Mouse (Mus musculus) adrenal gland, postnatal 25 days (tissue): ENCODE measurements around the gene Gpat3. TPM values are rescaled to one million over a fixed set of nuclear protein-coding genes. Genes with fewer than 3 reads are reported as not detected.
A peak's percentile ranks its signal among the peaks of the same experiment; 100 is the strongest.

Experiments used
- DNase-seq: peaks from one replicate; pipeline ENCODE4 v3.0.0; 2021; ENCODE audit warnings: mixed read lengths
- long read RNA-seq: library from polyadenylated mRNA; stranded (forward); transcript quantifications from one replicate; pipeline ENCODE4 v2.0.0, GENCODE M21; 2021
- total RNA-seq: library from RNA; stranded (reverse); gene quantifications from 2 replicates; pipeline ENCODE4 v1.2.3, GENCODE M21; 2021

Gpat3 gene
- total RNA-seq = 5.0 and 8.7 TPM in 2 replicates
- long read RNA-seq, transcript Gpat3-202 (12 exons, 3,035 nt) = minor isoform, 10 of 32 reads
- long read RNA-seq, transcript Gpat3-201 (13 exons, 2,884 nt) = major isoform, 15 of 32 reads
- long read RNA-seq, partial matches to known transcripts = 2 of 32 reads
- long read RNA-seq, other reads (novel, unspliced or antisense) = 5 of 32 reads

GRCm38 (mm10) chr5:100845485-100845847, at the start of gene Gpat3:
Gpat3 (plus strand) TSS chr5:100845713.
- peak; percentile 32 for DNase-seq

- peak; percentile 91 for DNase-seq
Observed at GRCm38 (mm10) chr5:100798165-100798860, 47.2 kb upstream of the Gpat3 start, which contains the start of the genes Helq and Mrps18c. Helq (minus strand) TSS chr5:100798598. Mrps18c (plus strand) TSS chr5:100798627.

- no peak for DNase-seq
Observed at GRCm38 (mm10) chr5:100818341-100818740, 27.2 kb upstream of the Gpat3 start.

GRCm38 (mm10) chr5:100819568-100820480, 25.7 kb upstream of the Gpat3 start:
- DNase-seq = no peak

GRCm38 (mm10) chr5:100820483-100821184, 24.9 kb upstream of the Gpat3 start, which contains the start of gene Abraxas1:
Abraxas1 (minus strand) TSS chr5:100820965.
- DNase-seq = peak; percentile 91

- DNase-seq = no peak
Observed at GRCm38 (mm10) chr5:100821375-100821774, 24.1 kb upstream of the Gpat3 start.

GRCm38 (mm10) chr5:100822826-100823225, 22.7 kb upstream of the Gpat3 start:
- no peak for DNase-seq

- no peak for DNase-seq
Observed at GRCm38 (mm10) chr5:100825975-100826374, 19.5 kb upstream of the Gpat3 start.

- DNase-seq = no peak
Observed at GRCm38 (mm10) chr5:100826531-100826930, 19.0 kb upstream of the Gpat3 start.

GRCm38 (mm10) chr5:100828701-100829100, 16.8 kb upstream of the Gpat3 start:
- no peak for DNase-seq

GRCm38 (mm10) chr5:100832680-100833079, 12.8 kb upstream of the Gpat3 start:
- no peak for DNase-seq

GRCm38 (mm10) chr5:100833841-100834240, 11.7 kb upstream of the Gpat3 start:
- DNase-seq = no peak

- DNase-seq = no peak
Observed at GRCm38 (mm10) chr5:100835862-100836538, 9.5 kb upstream of the Gpat3 start.

GRCm38 (mm10) chr5:100837907-100838306, 7.6 kb upstream of the Gpat3 start:
- DNase-seq = no peak

- no peak for DNase-seq
Observed at GRCm38 (mm10) chr5:100844485-100844884, 1.0 kb upstream of the Gpat3 start.

GRCm38 (mm10) chr5:100845848-100846598, 510 bp downstream of the Gpat3 start:
- DNase-seq = peak; percentile 86

- no peak for DNase-seq
Observed at GRCm38 (mm10) chr5:100846599-100846920, 1.0 kb downstream of the Gpat3 start.

GRCm38 (mm10) chr5:100847143-100847542, 1.6 kb downstream of the Gpat3 start:
- no peak for DNase-seq

GRCm38 (mm10) chr5:100853963-100854362, 8.4 kb downstream of the Gpat3 start:
- DNase-seq = no peak

GRCm38 (mm10) chr5:100856552-100856951, 11.0 kb downstream of the Gpat3 start:
- no peak for DNase-seq
